Mouse (Mus musculus): ENCODE measurements around the gene Sel1l. TPM values are rescaled to one million over a fixed set of nuclear protein-coding genes. Genes with fewer than 3 reads are reported as not detected.

Sel1l gene
- polyA plus RNA-seq, 1 experiment from 2014 or later, result 105 TPM

GRCm38 (mm10) chr12:91803207-91803932 is 45.6 kb downstream of the Sel1l start:
- Histone ChIP-seq H3K9me3 (ENCODE audit: control insufficient read depth, low read length) (no peaks in the 10 kb centered on the region), H3K4me3 (replicated peaks; ENCODE audit: low read length) (no peak overlapping the region), H3K4me2 (replicated peaks) (no peak overlapping the region), H3K9ac (no peak overlapping the region), H3K4me1 (replicated peaks; ENCODE audit: control insufficient read depth, insufficient read depth, low read length) (no peaks in the 10 kb centered on the region), H3K27ac (no peak overlapping the region), H3K27me3 (ENCODE audit: control insufficient read depth, insufficient read depth, low read length) (no peaks in the 10 kb centered on the region), H3K36me3 (replicated peaks; ENCODE audit: control insufficient read depth, insufficient read depth) (peaks cover 22% of the 10 kb centered on the region)
- no peak for DNase-seq (ENCODE audit: low spot score)
- WGBS, result 84% methylated on average over 13 of the region's 13 CpGs
- ATAC-seq (ENCODE audit: low FRiP score), result no peak

DNA sequence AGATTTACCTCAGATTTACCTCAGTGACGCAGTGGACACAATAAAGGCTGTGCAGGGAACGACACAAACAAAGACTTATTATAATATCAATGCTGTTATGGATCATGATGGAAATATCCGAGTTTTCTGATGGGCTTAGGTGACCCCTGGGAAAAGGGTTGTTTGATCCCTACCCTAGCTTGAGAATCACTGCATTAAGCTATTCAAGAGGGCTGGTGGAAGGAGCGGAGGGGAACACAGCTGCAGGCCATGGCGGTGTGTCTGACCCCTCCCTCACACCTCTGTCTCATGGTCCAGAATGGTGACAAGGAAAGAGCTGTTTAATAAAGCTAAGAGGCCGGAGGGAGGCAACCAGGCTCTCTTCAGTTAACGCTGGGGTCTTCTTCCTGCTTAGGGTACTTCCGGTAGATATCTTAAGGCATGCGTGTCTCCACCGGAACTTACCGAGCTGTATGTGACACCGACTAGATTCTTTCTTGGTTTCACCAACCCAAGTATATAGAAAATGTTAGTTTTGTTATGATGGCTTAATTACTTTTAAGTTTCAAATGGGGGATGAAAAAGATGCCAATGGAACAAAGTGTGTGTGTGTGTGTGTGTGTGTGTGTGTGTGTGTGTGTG is 46.3 kb downstream of the Sel1l start:
- DNase-seq (ENCODE audit: low spot score), result no peak
- no peak overlapping the region for H3K9ac ChIP-seq
- no peak overlapping the region for H3K27ac ChIP-seq
- H3K36me3 ChIP-seq (replicated peaks; ENCODE audit: control insufficient read depth, insufficient read depth), result peaks cover 15% of the 10 kb centered on the region; the same call in 1 of the 2 replicates
- H3K4me1 ChIP-seq (replicated peaks; ENCODE audit: control insufficient read depth, insufficient read depth, low read length), result no peaks in the 10 kb centered on the region
- no peaks in the 10 kb centered on the region for H3K9me3 ChIP-seq (ENCODE audit: control insufficient read depth, low read length)
- no peak overlapping the region for H3K4me2 ChIP-seq (replicated peaks)
- H3K27me3 ChIP-seq (ENCODE audit: control insufficient read depth, insufficient read depth, low read length), result no peaks in the 10 kb centered on the region
- H3K4me3 ChIP-seq (replicated peaks; ENCODE audit: low read length), result no peak overlapping the region
- no peak for ATAC-seq (ENCODE audit: low FRiP score)
- WGBS, result 82% methylated on average over 12 of the region's 12 CpGs

GRCm38 (mm10) chr12:91800861-91801385 is 48.0 kb downstream of the Sel1l start:
- H3K4me3 ChIP-seq (replicated peaks; ENCODE audit: low read length), result no peak overlapping the region
- no peaks in the 10 kb centered on the region for H3K9me3 ChIP-seq (ENCODE audit: control insufficient read depth, low read length)
- H3K27me3 ChIP-seq (ENCODE audit: control insufficient read depth, insufficient read depth, low read length), result no peaks in the 10 kb centered on the region
- no peaks in the 10 kb centered on the region for H3K4me1 ChIP-seq (replicated peaks; ENCODE audit: control insufficient read depth, insufficient read depth, low read length)
- WGBS, result 66% methylated on average over 6 of the region's 6 CpGs
- H3K4me2 ChIP-seq (replicated peaks), result no peak overlapping the region
- H3K27ac ChIP-seq, result no peak overlapping the region
- H3K9ac ChIP-seq, result no peak overlapping the region
- DNase-seq (ENCODE audit: low spot score), result no peak
- ATAC-seq (ENCODE audit: low FRiP score), result no peak
- H3K36me3 ChIP-seq (replicated peaks; ENCODE audit: control insufficient read depth, insufficient read depth), result 0 out of 2 replicates have a peak, but pooled peaks cover under 1% of the 10 kb centered on the region

DNA sequence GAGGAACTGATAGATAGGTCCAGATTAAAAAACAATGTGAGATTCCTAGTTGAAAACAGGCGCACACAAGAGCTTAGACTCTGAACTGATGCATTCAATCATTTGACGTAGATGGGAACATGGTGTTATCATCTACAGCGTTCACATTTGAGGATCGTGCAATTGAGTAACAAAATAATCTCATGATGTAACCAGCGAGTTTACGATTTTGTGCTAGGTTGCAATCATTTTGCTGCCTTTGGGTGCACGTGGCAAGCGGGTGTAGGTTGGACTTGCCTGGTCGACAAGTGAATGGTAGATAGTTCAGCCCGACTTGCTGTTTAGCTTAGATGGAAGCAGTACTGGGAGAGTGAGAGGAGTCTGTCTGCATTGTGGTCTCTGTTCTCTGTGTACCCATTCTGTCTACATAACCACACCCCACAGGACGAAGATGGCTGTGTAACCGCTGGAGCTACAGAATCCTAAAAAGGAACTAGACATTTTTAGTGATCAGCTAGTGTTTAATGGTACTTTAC is 49.1 kb downstream of the Sel1l start:
- Histone ChIP-seq H3K36me3 (replicated peaks; ENCODE audit: control insufficient read depth, insufficient read depth) (no peaks in the 10 kb centered on the region), H3K9me3 (ENCODE audit: control insufficient read depth, low read length) (no peaks in the 10 kb centered on the region), H3K27me3 (ENCODE audit: control insufficient read depth, insufficient read depth, low read length) (no peaks in the 10 kb centered on the region), H3K4me1 (replicated peaks; ENCODE audit: control insufficient read depth, insufficient read depth, low read length) (no peaks in the 10 kb centered on the region), H3K27ac (no peak overlapping the region), H3K9ac (no peak overlapping the region), H3K4me3 (replicated peaks; ENCODE audit: low read length) (no peak overlapping the region), H3K4me2 (replicated peaks) (no peak overlapping the region)
- DNase-seq (ENCODE audit: low spot score) (no peak), ATAC-seq (ENCODE audit: low FRiP score) (no peak)
- WGBS, result 81% methylated on average over 12 of the region's 12 CpGs

DNA sequence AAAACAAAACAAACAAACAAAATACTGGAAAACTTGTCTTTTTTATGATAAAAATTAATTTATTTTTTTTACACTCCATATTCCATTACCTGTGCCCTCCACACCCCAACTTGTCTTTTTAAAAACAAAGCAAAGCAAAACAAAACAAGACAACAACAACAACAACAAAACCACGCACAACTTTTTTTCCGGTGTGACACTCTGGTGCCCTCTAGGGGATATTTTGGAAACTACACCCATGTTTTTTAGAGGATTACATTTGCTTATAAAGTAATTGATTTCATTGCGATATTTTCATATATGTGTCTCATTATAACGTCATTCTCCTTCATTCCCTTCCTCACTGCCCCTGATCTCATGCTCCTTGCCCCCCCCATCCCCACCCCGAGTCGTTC is 49.6 kb downstream of the Sel1l start:
- Histone ChIP-seq H3K4me3 (replicated peaks; ENCODE audit: low read length) (no peak overlapping the region), H3K9ac (no peak overlapping the region), H3K4me1 (replicated peaks; ENCODE audit: control insufficient read depth, insufficient read depth, low read length) (no peaks in the 10 kb centered on the region), H3K27me3 (ENCODE audit: control insufficient read depth, insufficient read depth, low read length) (no peaks in the 10 kb centered on the region), H3K27ac (no peak overlapping the region), H3K4me2 (replicated peaks) (no peak overlapping the region), H3K36me3 (replicated peaks; ENCODE audit: control insufficient read depth, insufficient read depth) (no peaks in the 10 kb centered on the region), H3K9me3 (ENCODE audit: control insufficient read depth, low read length) (no peaks in the 10 kb centered on the region)
- 25% methylated on average over 6 of the region's 6 CpGs for WGBS
- no peak for ATAC-seq (ENCODE audit: low FRiP score)
- peak; percentile 79 for DNase-seq (ENCODE audit: low spot score)

GRCm38 (mm10) chr12:91798720-91799378 is 50.1 kb downstream of the Sel1l start:
- 85% methylated on average over 6 of the region's 6 CpGs for WGBS
- Histone ChIP-seq H3K9me3 (ENCODE audit: control insufficient read depth, low read length) (no peaks in the 10 kb centered on the region), H3K9ac (no peak overlapping the region), H3K27me3 (ENCODE audit: control insufficient read depth, insufficient read depth, low read length) (no peaks in the 10 kb centered on the region), H3K36me3 (replicated peaks; ENCODE audit: control insufficient read depth, insufficient read depth) (no peaks in the 10 kb centered on the region), H3K4me3 (replicated peaks; ENCODE audit: low read length) (no peak overlapping the region), H3K27ac (no peak overlapping the region), H3K4me1 (replicated peaks; ENCODE audit: control insufficient read depth, insufficient read depth, low read length) (no peaks in the 10 kb centered on the region), H3K4me2 (replicated peaks) (no peak overlapping the region)
- DNase-seq (ENCODE audit: low spot score), result no peak
- ATAC-seq (ENCODE audit: low FRiP score), result no peak

DNA sequence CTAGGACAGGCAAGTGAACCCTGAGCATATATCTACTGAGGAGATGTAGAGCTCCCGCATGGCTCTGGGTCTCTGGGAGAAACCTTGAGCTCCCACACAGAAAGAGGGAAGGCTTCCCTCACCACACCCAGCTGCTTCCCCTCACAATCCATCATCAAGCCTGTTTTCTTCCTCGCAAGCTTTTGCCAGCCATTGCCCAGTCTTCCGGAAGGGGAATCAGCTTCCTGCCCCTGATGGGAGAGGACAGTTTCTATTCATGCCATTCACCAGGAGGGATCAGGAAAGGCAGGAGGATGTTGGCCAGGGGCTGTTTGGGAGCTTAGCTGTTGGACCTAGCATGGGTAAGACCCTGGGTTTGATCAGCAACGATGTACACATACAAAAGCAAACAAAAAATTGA is 52.2 kb downstream of the Sel1l start:
- Histone ChIP-seq H3K9ac (no peak overlapping the region), H3K27ac (no peak overlapping the region), H3K9me3 (ENCODE audit: control insufficient read depth, low read length) (no peaks in the 10 kb centered on the region), H3K4me3 (replicated peaks; ENCODE audit: low read length) (no peak overlapping the region), H3K4me1 (replicated peaks; ENCODE audit: control insufficient read depth, insufficient read depth, low read length) (no peaks in the 10 kb centered on the region), H3K27me3 (ENCODE audit: control insufficient read depth, insufficient read depth, low read length) (no peaks in the 10 kb centered on the region), H3K4me2 (replicated peaks) (no peak overlapping the region), H3K36me3 (replicated peaks; ENCODE audit: control insufficient read depth, insufficient read depth) (no peaks in the 10 kb centered on the region)
- DNase-seq (ENCODE audit: low spot score) (no peak), ATAC-seq (ENCODE audit: low FRiP score) (no peak)
- WGBS, result 80% methylated on average over 4 of the region's 4 CpGs

DNA sequence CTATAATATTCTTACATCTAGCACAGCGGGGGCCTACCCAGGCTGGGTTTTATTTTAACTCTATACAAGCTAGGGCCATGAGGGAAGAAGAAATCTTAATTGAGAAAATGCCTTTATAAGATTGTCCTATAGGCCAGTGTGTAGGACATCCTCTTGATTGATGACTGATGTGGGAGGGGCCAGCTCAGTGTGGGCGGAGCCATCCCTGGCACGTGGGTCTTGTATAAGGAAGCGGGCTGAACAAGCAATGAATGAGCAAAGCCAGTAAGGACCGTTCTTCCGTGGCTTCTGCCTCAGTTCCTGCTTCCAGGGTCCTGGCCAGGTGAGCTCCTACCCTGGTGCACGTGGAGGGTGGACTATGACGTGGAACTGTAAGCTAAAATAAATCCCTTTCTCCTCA is 55.7 kb downstream of the Sel1l start:
- WGBS, result 78% methylated on average over 8 of the region's 8 CpGs

DNA sequence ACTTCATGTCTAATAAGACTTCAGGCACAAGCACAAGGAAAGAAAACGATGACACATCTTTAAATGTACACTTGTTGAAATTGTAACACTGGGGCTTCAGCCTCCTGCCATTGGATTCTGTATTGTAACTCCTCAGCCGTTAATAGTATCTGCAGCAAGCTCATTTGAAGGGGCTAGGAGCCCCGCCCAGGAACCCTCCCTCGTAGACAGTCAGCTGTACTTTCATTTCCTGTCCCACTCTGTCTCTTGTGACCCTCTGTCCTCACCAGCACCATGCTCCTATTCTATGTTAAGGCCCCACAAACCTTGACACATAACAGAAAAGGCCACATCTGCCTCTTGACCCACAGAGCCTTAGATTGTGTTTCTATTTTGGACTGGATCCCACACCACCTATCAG is 57.1 kb downstream of the Sel1l start:
- Histone ChIP-seq H3K4me2 (replicated peaks) (no peak overlapping the region), H3K27me3 (ENCODE audit: control insufficient read depth, insufficient read depth, low read length) (no peaks in the 10 kb centered on the region), H3K9me3 (ENCODE audit: control insufficient read depth, low read length) (no peaks in the 10 kb centered on the region), H3K9ac (no peak overlapping the region), H3K4me3 (replicated peaks; ENCODE audit: low read length) (no peak overlapping the region), H3K4me1 (replicated peaks; ENCODE audit: control insufficient read depth, insufficient read depth, low read length) (no peaks in the 10 kb centered on the region), H3K36me3 (replicated peaks; ENCODE audit: control insufficient read depth, insufficient read depth) (no peaks in the 10 kb centered on the region), H3K27ac (no peak overlapping the region)
- 84% methylated on average over 4 of the region's 4 CpGs for WGBS
- ATAC-seq (ENCODE audit: low FRiP score), result no peak
- no peak for DNase-seq (ENCODE audit: low spot score)

More for the DNA sequence above, 55.7 kb downstream of the Sel1l start:
- Histone ChIP-seq H3K9ac (no peak overlapping the region), H3K9me3 (ENCODE audit: control insufficient read depth, low read length) (no peaks in the 10 kb centered on the region), H3K4me1 (replicated peaks; ENCODE audit: control insufficient read depth, insufficient read depth, low read length) (no peaks in the 10 kb centered on the region), H3K4me2 (replicated peaks) (no peak overlapping the region), H3K27ac (no peak overlapping the region), H3K4me3 (replicated peaks; ENCODE audit: low read length) (no peak overlapping the region), H3K36me3 (replicated peaks; ENCODE audit: control insufficient read depth, insufficient read depth) (no peaks in the 10 kb centered on the region), H3K27me3 (ENCODE audit: control insufficient read depth, insufficient read depth, low read length) (no peaks in the 10 kb centered on the region)
- DNase-seq (ENCODE audit: low spot score) (no peak), ATAC-seq (ENCODE audit: low FRiP score) (no peak)
